Mouse (Mus musculus) kidney, embryonic 16.5 days (tissue): ENCODE data around the gene Hmgn3. TPM values are rescaled to one million over a fixed set of nuclear protein-coding genes. Genes with fewer than 3 reads are reported as not detected.

Experiments used
- ATAC-seq: fragments of 200-750 bp; cut with Nextera tagmentation; 2 replicates; pipeline ENCODE4 v1.8.0; 2017; ENCODE audit warnings: moderate TSS enrichment; ENCODE audit not compliant: low FRiP score, low TSS enrichment
- H3K27ac ChIP-seq: fragments of 300-500 bp; sonication (generic); 2 replicates; pipeline ENCODE4 v1.5.1; 2014; ENCODE audit warnings: low read length
- H3K27me3 ChIP-seq: fragments of 300-500 bp; sonication (generic); 2 replicates; pipeline ENCODE4 v1.6.1; 2014; ENCODE audit warnings: low read length, control low read depth, mixed read lengths; ENCODE audit not compliant: insufficient read depth
- H3K36me3 ChIP-seq: fragments of 300-500 bp; sonication (generic); 2 replicates; pipeline ENCODE4 v1.6.1; 2014; ENCODE audit warnings: low read length, control low read depth, mixed read lengths; ENCODE audit not compliant: insufficient read depth
- H3K4me1 ChIP-seq: fragments of 300-500 bp; sonication (generic); 2 replicates; pipeline ENCODE4 v1.6.1; 2014; ENCODE audit warnings: low read length, control low read depth, mixed read lengths; ENCODE audit not compliant: insufficient read depth
- H3K4me2 ChIP-seq: fragments of 300-500 bp; sonication (generic); replicated peaks from 2 replicates; pipeline ENCODE4 v1.6.1; 2014; ENCODE audit warnings: low read depth, low read length
- H3K4me3 ChIP-seq: fragments of 300-500 bp; sonication (generic); 2 replicates; pipeline ENCODE4 v1.5.1; 2014; ENCODE audit warnings: mild to moderate bottlenecking, low read length
- H3K9ac ChIP-seq: fragments of 300-500 bp; sonication (generic); replicated peaks from 2 replicates; pipeline ENCODE4 v1.6.1; 2014; ENCODE audit warnings: low read length
- H3K9me3 ChIP-seq: fragments of 300-500 bp; sonication (generic); 2 replicates; pipeline ENCODE4 v1.6.1; 2016; ENCODE audit warnings: low read length, control low read depth
- WGBS: fragments of 180-500 bp; shearing (Covaris S2); extraction: QIAGEN DNeasy Blood & Tissue Kit; methylation state at CpG from one replicate; pipeline ENCODE4 v1.1.7; 2014; 5-methylcytosine and 5-hydroxymethylcytosine counted together
- polyA plus RNA-seq: library from polyadenylated mRNA; unstranded; fragments of >200 nt; fragmentation: Nextera tagmentation; extraction: Ambion mirVana; gene quantifications from 2 replicates; pipeline ENCODE4 v1.2.1, GENCODE M21; 2015

The Hmgn3 gene
- polyA plus RNA-seq, 1 experiment from 2014 or later = 111 TPM

DNA sequence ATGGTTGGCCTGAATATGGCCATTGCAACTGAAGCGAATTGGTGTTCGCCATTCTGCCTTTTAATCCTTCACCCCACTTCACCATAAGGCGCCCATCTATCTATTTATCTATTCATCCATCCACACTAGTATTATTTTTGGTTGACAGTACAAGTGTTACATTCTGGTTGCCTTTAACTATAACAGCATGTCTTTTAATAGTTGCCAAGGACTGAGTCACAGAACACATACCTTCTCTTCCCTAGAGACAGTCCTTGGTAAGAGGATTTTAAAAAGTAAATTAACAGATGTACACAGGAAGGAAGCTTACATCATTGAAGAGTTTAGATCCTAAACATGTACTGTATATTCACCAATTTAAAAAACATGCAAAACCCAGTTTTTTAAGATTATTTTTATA lies 66.8 kb downstream of the Hmgn3 start:
- H3K36me3 ChIP-seq = no peaks in the 10 kb centered on the region
- H3K4me2 ChIP-seq = no peak overlapping the region
- no peaks in the 10 kb centered on the region for H3K4me1 ChIP-seq
- H3K9me3 ChIP-seq = no peaks in the 10 kb centered on the region
- no peak for ATAC-seq
- WGBS = 95% methylated on average over 3 of the region's 3 CpGs
- H3K4me3 ChIP-seq = no peak overlapping the region
- H3K27ac ChIP-seq = no peak overlapping the region
- H3K9ac ChIP-seq = no peak overlapping the region
- no peaks in the 10 kb centered on the region for H3K27me3 ChIP-seq

GRCm38 (mm10) chr9:83068246-83068645 lies 78.2 kb downstream of the Hmgn3 start:
- Histone ChIP-seq H3K36me3 (no peaks in the 10 kb centered on the region), H3K9me3 (no peaks in the 10 kb centered on the region), H3K4me1 (no peaks in the 10 kb centered on the region), H3K27me3 (no peaks in the 10 kb centered on the region), H3K9ac (no peak overlapping the region), H3K4me3 (no peak overlapping the region), H3K4me2 (no peak overlapping the region), H3K27ac (no peak overlapping the region)
- no peak for ATAC-seq
- 76% methylated on average over 5 of the region's 5 CpGs for WGBS

- Histone ChIP-seq H3K27ac (no peak overlapping the region), H3K4me2 (no peak overlapping the region), H3K36me3 (no peaks in the 10 kb centered on the region), H3K9me3 (no peaks in the 10 kb centered on the region), H3K4me1 (0 out of 2 replicates have a peak, but pooled peaks cover 5% of the 10 kb centered on the region), H3K27me3 (no peaks in the 10 kb centered on the region), H3K4me3 (no peak overlapping the region), H3K9ac (no peak overlapping the region)
- no peak for ATAC-seq
- WGBS = 72% methylated on average over 11 of the region's 11 CpGs
Measured at GRCm38 (mm10) chr9:83061289-83061688, 85.2 kb downstream of the Hmgn3 start.

Other genes with a start within 250 kb of the Hmgn3 start
- gene Phip, start 171.2 kb downstream of the Hmgn3 start, polyA plus RNA-seq = 84.5 and 96.5 TPM in 2 replicates